Mouse (Mus musculus) Patski (cell line): ENCODE results near the gene Ankrd11. TPM values are rescaled to one million over a fixed set of nuclear protein-coding genes. Genes with fewer than 3 reads are reported as not detected.

Experiments
- ATAC-seq: fragments of 100-300 bp; one replicate; pipeline ENCODE4 v1.8.0; 2021
- CTCF ChIA-PET: fragments of 350-600 bp; sonication (Branson Sonifier 250); formaldehyde crosslinking; loops from one replicate; lab custom pipeline; 2022; ENCODE audit warnings: inconsistent platforms; lab: Charles Lee
- POLR2A ChIA-PET: fragments of 350-600 bp; sonication (Branson Sonifier 250); formaldehyde crosslinking; loops from one replicate; lab custom pipeline; 2022; ENCODE audit warnings: antibody characterized with exemption, inconsistent platforms; lab: Charles Lee
- DNase-seq: peaks from one replicate; pipeline ENCODE4 v3.0.0-alpha.2; 2011; ENCODE audit warnings: low read depth, low spot score
- H3K27me3 ChIP-seq: fragments of 371-371 bp; one replicate; pipeline ENCODE4 v1.5.1; 2021
- CTCF ChIP-seq: fragments of 100-300 bp; IDR thresholded peaks from one replicate; pipeline ENCODE4 v1.5.1; 2021
- in situ Hi-C: fragments of 300-500 bp; cut with MboI; formaldehyde crosslinking; loops from 3 replicates; pipeline ENCODE4 v1.11.1; 2018; ENCODE audit warnings: low pct_unique_long_range_greater_than_20kb, mixed read lengths
- polyA plus RNA-seq: library from polyadenylated mRNA; unstranded; gene quantifications from one replicate; pipeline ENCODE4 v1.2.3, GENCODE M21; 2021

The Ankrd11 gene
- polyA plus RNA-seq, 1 experiment from 2014 or later, result 76.4 TPM

DNA sequence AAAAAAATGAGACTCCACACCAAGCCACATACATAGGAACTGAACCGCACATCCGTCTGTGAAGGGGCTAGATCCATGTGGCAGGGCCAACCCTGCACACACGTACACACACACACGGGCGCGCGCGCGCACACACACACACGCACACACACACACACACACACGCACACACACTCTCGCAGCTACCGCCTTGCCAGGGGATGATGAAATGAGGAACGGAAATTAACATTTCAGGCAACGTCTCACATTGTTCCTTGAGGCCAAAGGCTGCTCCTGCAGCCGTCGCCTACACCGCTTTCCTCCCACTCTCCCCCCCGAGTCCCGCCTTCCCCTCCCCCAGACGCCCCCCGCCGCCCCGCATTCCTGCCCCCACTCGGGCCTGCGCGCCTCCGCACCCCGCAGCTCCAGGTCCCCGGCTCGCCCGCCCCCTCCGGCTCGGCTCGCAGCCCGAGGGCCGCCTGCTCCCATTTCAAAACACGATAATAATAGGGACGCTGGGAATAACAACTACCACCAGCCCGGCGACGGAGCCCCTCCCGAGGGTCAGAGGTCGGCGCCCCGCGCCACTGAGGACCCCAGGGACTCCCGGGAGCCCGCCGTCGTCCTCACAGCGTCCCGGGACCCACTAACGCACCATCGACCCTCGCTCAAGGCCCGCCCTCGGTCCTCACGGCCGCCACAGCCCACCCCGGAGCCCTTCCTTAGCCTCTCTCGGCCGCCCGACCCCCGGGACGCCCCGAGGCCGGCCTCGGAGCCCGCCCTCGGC lies 886 bp downstream of the Ankrd11 start:
- DNase-seq (no peak), ATAC-seq (no peak)
- in situ Hi-C loops, result no loop called here
- H3K27me3 ChIP-seq, result no peaks in the 10 kb centered on the region
- TF ChIP-seq CTCF, result no peak
- POLR2A ChIA-PET, result interaction anchor here (0.6 to 2.4 kb wide), 3 partner anchors 10 to 134 kb away, joined by 3 to 9 read pairs (median 6); no protein-coding TSS in a partner anchor
- CTCF ChIA-PET, result interaction anchor here (1.1 to 1.5 kb wide), 3 partner anchors 12 to 207 kb away, joined by 3 read pairs; no protein-coding TSS in a partner anchor

DNA sequence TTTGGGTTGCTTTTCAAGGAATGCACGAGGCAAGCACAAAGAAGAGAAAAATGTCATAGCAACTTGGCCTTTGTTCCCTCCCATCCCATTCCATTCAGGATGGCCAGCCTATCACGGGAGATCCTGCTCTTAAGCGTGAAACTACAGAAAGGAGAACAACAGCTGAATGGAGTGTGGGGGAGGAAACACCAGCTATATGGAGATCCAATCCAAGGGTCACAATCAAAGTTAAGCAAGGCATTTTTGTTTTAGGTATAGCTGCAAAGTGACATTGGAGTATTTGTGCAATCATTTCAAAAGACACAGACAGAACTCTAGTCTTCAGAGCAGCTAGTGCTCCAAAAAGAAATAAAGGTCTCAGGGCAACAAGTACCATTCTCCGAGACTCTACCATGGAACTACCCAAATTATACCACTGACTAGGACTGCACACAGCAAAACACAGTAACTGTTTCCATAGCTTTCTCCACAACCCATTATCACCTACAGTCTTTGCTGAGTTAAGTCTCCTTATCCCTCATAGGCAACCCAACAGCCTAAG lies 1.9 kb downstream of the Ankrd11 start:
- no peaks in the 10 kb centered on the region for H3K27me3 ChIP-seq
- no peak for ATAC-seq
- POLR2A ChIA-PET, result interaction anchor here (0.6 to 2.4 kb wide), 5 partner anchors 9 to 133 kb away, joined by 3 to 9 read pairs (median 3); no protein-coding TSS in a partner anchor
- TF ChIP-seq CTCF, result no peak
- no peak for DNase-seq
- in situ Hi-C loops, result no loop called here
- CTCF ChIA-PET, result interaction anchor here (1.1 to 1.5 kb wide), 3 partner anchors 11 to 206 kb away, joined by 3 read pairs; no protein-coding TSS in a partner anchor

DNA sequence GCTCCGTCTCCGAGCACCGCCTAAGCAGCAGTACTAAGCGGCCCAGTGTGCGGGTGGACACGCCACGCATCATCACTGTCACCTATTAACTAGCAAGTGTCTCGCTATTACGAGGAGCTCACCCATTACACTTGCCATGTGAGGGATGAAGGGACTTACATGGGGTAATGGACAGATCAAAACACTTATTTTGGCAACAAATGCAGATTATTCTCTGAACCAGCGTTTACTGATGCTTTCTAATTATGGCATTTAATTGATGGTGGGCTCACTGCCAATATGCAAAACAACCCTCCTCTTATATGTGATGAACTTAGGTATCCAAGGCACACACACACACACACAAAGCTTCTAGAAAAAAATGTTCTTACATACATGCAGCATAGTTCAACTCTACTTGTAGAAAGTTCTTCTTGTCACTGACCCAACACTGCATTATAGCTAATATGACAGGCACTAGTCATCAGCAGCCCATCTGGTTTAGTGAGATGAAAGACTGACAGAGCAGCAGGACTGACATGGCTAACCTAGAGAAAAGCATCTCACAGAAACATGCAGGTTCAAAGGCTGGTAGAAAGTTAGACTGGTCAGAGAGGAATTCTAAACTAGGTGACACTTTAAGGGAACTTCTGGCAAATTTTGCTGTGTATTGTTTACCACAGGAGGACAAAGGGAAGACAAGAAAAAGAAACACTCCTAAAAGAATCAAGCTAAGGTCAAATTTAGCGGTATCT lies 2.5 kb downstream of the Ankrd11 start:
- no peak for TF ChIP-seq CTCF
- in situ Hi-C loops, result no loop called here
- POLR2A ChIA-PET, result interaction anchor here (0.9 to 2.4 kb wide), 4 partner anchors 8 to 133 kb away, joined by 3 to 9 read pairs (median 4); no protein-coding TSS in a partner anchor
- DNase-seq, result no peak
- no peaks in the 10 kb centered on the region for H3K27me3 ChIP-seq
- CTCF ChIA-PET, result interaction anchor here (0.8 to 1.5 kb wide), 4 partner anchors 11 to 205 kb away, joined by 3 read pairs; no protein-coding TSS in a partner anchor
- no peak for ATAC-seq

DNA sequence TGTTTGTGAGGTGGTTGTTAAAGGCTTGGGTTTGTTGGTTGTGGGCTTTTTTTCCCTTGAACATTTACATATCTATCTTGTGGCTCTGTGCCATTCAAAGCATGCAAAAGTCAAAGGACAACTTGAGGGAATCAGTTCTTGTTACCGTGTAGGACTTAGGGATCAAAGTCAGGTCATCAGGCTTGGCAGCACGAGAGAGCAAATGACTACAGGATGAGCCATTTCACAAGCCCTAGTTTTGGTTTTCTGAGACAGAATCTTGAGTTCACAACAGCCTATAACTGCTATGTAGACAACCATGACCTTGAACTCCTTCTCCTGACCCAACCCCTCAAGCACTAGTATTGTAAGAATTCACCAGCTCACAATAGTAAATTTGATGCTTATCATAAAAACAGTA lies 3.7 kb downstream of the Ankrd11 start:
- ChIA-PET POLR2A (no interaction called here), CTCF (interaction anchor here (0.8 kb wide), 1 partner anchor 59 kb away, joined by 3 read pairs; no protein-coding TSS in a partner anchor)
- no peaks in the 10 kb centered on the region for H3K27me3 ChIP-seq
- ATAC-seq (no peak), DNase-seq (no peak)
- TF ChIP-seq CTCF, result no peak
- in situ Hi-C loops, result no loop called here

- TF ChIP-seq CTCF, result no peak
- POLR2A ChIA-PET, result interaction anchor here (0.7 kb wide), 1 partner anchor 35 kb away, joined by 3 read pairs; no protein-coding TSS in a partner anchor
- H3K27me3 ChIP-seq, result no peaks in the 10 kb centered on the region
- DNase-seq (no peak), ATAC-seq (no peak)
- in situ Hi-C loops, result no loop called here
- CTCF ChIA-PET, result interaction anchor here (0.9 kb wide), 1 partner anchor 11 kb away, joined by 3 read pairs; no protein-coding TSS in a partner anchor
These were observed 4.6 kb downstream of the Ankrd11 start for GRCm38 (mm10) chr8:123037487-123037886.

- CTCF ChIA-PET, result interaction anchor here (0.9 kb wide), 1 partner anchor 11 kb away, joined by 3 read pairs; no protein-coding TSS in a partner anchor
- POLR2A ChIA-PET, result interaction anchor here (0.7 kb wide), 1 partner anchor 34 kb away, joined by 3 read pairs; no protein-coding TSS in a partner anchor
- ATAC-seq (no peak), DNase-seq (no peak)
- in situ Hi-C loops, result no loop called here
- H3K27me3 ChIP-seq, result no peaks in the 10 kb centered on the region
- TF ChIP-seq CTCF, result no peak
These were observed 5.1 kb downstream of the Ankrd11 start for GRCm38 (mm10) chr8:123036956-123037355.

DNA sequence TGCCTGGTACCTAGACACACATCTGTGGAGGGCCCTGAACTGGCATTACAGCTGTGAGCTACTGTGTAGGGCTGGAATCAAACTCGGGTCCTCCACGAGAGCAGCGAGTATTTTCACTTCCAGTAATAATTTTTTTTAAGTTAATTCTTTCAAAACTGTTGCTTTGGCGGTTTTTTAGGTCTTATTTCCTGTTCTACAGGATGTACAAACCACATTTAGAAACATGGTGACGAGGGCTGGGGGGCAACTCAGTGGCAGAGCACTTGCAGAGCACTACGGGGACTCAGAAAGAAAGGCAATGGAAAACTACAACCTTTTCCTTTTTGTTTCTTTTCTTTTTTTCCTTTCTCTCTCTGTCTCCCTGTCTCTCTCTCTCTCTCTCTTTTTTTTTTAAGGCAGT lies 7.9 kb downstream of the Ankrd11 start:
- POLR2A ChIA-PET, result no interaction called here
- no peak for DNase-seq
- H3K27me3 ChIP-seq, result no peaks in the 10 kb centered on the region
- TF ChIP-seq CTCF, result no peak
- in situ Hi-C loops, result no loop called here
- CTCF ChIA-PET, result no interaction called here
- no peak for ATAC-seq

DNA sequence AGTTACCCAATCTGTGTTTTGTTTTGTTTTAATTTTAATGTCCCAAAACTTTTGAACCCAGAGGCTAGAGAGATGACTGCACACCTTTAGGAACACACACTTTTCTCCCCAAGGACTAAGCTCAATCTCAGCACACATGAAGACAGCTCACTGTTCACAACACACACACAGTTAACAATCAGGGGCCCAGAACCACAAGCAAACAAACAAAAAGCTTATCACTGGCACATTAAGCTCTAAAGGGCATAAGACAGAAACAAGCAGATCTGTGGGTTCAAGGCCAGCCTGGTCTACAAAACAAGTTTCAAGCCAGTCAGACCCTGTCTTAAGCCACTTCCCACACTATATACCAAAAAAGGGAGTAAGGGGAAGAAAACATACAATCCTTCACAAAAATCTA lies 8.6 kb downstream of the Ankrd11 start:
- in situ Hi-C loops, result no loop called here
- H3K27me3 ChIP-seq, result no peaks in the 10 kb centered on the region
- ATAC-seq (no peak), DNase-seq (no peak)
- no peak for TF ChIP-seq CTCF
- ChIA-PET CTCF (no interaction called here), POLR2A (no interaction called here)

DNA sequence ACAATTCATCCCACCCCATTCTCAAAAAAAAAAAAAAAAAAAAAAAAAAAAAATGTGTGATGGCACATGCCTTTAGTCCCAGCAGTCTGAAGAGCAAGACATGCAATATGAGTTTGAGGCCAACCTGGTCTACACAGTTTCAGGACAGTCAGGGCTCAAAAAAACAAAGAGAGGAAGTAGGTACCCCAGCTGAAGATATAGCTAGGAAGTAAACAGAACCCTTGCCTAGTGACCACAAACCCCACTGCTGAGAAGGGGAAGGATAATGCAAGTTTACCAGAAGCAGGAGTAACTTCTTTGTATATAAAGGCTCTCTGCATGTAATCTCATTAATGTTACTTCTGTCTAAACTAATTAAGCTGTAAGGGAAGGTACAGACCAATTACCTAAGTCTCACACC lies 9.3 kb downstream of the Ankrd11 start:
- no peaks in the 10 kb centered on the region for H3K27me3 ChIP-seq
- in situ Hi-C loops, result no loop called here
- POLR2A ChIA-PET, result no interaction called here
- no peak for DNase-seq
- no peak for ATAC-seq
- CTCF ChIA-PET, result no interaction called here
- TF ChIP-seq CTCF, result no peak
